Mouse (Mus musculus) cerebellum, postnatal 25 days (tissue): Measurements from ENCODE around the gene Cpsf3.
A peak's percentile ranks its signal among the peaks of the same experiment; 100 is the strongest.

Experiments used
- DNase-seq, 2 experiments: peaks; one replicate each; pipeline ENCODE4 v3.0.0; 2021; ENCODE audit warnings: mixed read lengths in 2 of 2

Gene Cpsf3

GRCm38 (mm10) chr12:21333766-21334165 is 48.6 kb downstream of the Cpsf3 start:
- DNase-seq, result no peak

GRCm38 (mm10) chr12:21335869-21336268 is 50.7 kb downstream of the Cpsf3 start:
- no peak for DNase-seq

GRCm38 (mm10) chr12:21337171-21337570 is 52.0 kb downstream of the Cpsf3 start:
- no peak for DNase-seq

GRCm38 (mm10) chr12:21340674-21341073 is 55.5 kb downstream of the Cpsf3 start:
- DNase-seq, result no peak

- no peak for DNase-seq
These were observed 61.8 kb downstream of the Cpsf3 start for GRCm38 (mm10) chr12:21346972-21347371.

GRCm38 (mm10) chr12:21350113-21350876 is 65.1 kb downstream of the Cpsf3 start:
- DNase-seq, result no peak

- DNase-seq, result no peak
These were observed 68.5 kb downstream of the Cpsf3 start for GRCm38 (mm10) chr12:21353681-21354080.

- DNase-seq, result no peak
These were observed 77.5 kb downstream of the Cpsf3 start for GRCm38 (mm10) chr12:21362686-21363085.

GRCm38 (mm10) chr12:21363195-21363594 is 78.0 kb downstream of the Cpsf3 start:
- DNase-seq, result peak in 1 of 2 experiments; percentile 12
